Mouse (Mus musculus): ENCODE results near the gene Kank2. TPM values are rescaled to one million over a fixed set of nuclear protein-coding genes. Genes with fewer than 3 reads are reported as not detected.

Gene Kank2
- 1.2 and 2.7 TPM in 2 replicates for polyA plus RNA-seq (2012; ENCODE audit: low replicate concordance)

GRCm38 (mm10) chr9:21798345-21799009 lies at the start of gene Kank2:
Gene Kank2 (minus strand): TSS chr9:21798744.

DNA sequence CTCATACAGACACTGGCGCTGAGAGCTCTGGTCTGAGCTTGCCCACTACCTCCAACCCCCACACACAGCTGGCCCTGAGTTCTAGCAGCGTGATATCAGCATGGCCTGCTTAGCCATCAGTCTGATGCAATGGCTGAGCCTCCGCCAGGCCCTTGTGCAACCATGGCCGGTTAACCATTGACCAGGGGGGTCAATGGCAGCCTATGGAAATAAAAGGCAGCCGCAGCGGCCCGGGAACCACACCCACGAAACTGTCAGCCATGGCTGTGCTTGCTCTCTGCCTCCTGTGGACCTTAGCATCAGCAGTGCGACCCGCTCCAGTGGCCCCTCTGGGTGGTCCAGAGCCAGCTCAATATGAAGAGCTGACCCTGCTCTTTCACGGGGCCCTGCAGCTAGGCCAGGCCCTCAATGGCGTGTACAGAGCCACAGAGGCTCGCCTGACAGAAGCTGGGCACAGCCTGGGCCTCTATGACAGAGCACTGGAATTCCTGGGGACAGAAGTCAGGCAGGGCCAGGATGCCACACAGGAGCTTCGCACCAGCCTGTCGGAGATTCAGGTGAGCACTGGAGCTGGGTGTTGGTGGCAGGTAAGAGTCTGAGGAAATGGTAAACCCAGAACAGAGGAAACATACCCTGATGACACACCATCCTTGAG lies 36.8 kb upstream of the Kank2 start, which contains the start of gene Angptl8:
Angptl8 (plus strand) TSS at position 253 of the 655 bp plus-strand sequence.

DNA sequence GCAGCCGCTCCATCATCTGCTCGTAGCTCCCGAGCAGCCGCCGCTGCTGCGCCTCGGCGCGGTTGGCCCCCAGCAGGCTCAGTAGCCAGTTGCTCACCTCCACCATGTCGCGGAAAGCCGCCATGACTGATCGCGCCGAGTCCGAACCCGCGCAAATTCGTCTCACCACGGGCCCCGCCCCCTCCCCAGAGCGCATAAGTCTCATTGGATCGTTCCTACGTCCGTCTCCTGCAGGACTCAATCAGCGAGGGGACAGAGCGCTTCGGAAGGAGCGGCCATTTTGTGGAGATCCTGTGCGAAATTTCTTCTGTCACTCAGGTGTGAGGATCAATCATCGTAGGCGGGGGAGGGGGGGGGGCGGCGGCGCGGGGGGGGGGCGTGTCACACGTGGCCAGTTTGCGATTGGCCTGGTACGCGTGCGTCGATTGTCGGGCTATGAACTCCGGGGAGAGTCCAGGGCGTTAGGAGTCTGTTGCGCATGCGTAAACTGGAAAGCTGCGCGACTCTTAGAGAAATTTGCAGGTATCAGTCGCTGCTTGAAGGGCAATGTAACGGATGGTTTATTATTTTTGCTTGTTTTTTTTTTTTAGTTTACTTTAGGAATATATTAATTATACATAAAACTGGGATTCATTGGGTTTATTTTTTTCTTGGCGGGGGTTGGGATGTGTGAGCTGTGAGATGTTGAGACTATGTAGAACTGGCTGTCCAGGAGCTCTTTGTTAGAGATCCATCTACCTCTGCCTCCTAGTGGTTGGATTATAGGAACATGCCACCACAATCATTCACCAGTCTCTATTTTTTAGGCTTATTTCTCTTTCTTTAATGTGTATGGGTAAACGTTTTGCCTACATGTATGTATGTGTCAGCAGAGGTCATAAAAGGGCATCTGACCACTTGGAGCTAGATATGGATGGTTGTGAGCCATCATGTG lies 38.1 kb downstream of the Kank2 start, which contains the start of gene Spc24:
Spc24 (minus strand) TSS at position 149 of the 934 bp plus-strand sequence.

DNA sequence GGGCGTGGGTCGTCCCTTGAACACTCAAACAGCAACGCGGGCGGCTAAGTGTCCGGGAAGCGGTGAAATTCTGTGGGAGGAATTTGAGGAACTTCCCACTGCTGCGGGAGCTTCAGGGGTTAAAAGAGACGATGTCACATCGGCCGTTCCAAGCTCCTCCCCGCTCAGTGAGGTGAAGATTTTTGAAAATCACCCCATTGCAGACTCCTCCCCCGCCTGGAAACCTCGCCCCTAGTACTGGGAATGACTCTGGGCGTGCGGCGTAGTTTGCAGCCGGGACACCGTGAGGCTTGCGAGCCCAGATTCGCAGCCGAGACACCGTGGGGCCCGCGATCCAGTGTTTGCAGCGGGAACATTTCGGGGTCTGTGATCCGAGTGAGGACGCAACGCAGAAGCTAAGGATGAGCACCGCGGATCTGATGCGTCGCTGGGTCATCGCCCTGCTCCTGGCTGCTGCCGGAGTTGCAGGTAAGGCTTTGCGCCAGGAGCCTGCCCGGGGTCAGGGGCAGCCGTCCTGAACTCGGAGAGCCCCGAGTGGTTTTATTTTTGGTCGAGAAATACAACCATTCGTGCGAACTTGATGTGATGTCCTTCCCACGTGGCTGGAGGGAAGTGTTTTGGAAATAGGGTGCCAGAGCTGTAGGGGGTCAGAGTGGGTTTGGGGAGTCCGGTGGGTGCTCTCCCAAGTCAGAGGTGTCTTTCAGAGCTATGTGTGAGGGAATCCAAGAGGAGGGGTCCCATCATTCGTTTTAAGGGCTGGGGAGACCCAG lies 75.0 kb downstream of the Kank2 start, which contains the start of gene Ldlr:
Ldlr (plus strand) TSS at position 107 of the 770 bp plus-strand sequence.

Other genes starting within 250 kb of the Kank2 start
- 10.9 and 12.0 TPM in 2 replicates for gene Timm29, start 206.0 kb downstream of the Kank2 start, polyA plus RNA-seq (2012; ENCODE audit: low replicate concordance)
- 9.9 and 14.6 TPM in 2 replicates for gene Yipf2, start 205.9 kb downstream of the Kank2 start, polyA plus RNA-seq (2012; ENCODE audit: low replicate concordance)
- 142 and 259 TPM in 2 replicates for gene Smarca4, start 182.6 kb downstream of the Kank2 start, polyA plus RNA-seq (2012; ENCODE audit: low replicate concordance)
- 7.4 and 12.5 TPM in 2 replicates for gene Ldlr, start 75.3 kb downstream of the Kank2 start, polyA plus RNA-seq (2012; ENCODE audit: low replicate concordance)
- 12.5 and 16.7 TPM in 2 replicates for gene Spc24, start 38.4 kb downstream of the Kank2 start, polyA plus RNA-seq (2012; ENCODE audit: low replicate concordance)
- gene Angptl8, start 36.8 kb upstream of the Kank2 start, polyA plus RNA-seq (2012; ENCODE audit: low replicate concordance): 0.15 and 1.3 TPM in 2 replicates
- 8.1 and 14.3 TPM in 2 replicates for gene Dock6, start 53.9 kb upstream of the Kank2 start, polyA plus RNA-seq (2012; ENCODE audit: low replicate concordance)
- 10.7 and 28.7 TPM in 2 replicates for gene Rab3d, start 119.4 kb upstream of the Kank2 start, polyA plus RNA-seq (2012; ENCODE audit: low replicate concordance)
- gene Ccdc159, start 128.7 kb upstream of the Kank2 start, polyA plus RNA-seq (2012; ENCODE audit: low replicate concordance): not detected in 2 replicates
- gene Tmem205, start 128.8 kb upstream of the Kank2 start, polyA plus RNA-seq (2012; ENCODE audit: low replicate concordance): 5.2 and 8.3 TPM in 2 replicates
- 4.2 and 8.8 TPM in 2 replicates for gene Plppr2, start 138.3 kb upstream of the Kank2 start, polyA plus RNA-seq (2012; ENCODE audit: low replicate concordance)
- 8.5 and 16.9 TPM in 2 replicates for gene Swsap1, start 157.0 kb upstream of the Kank2 start, polyA plus RNA-seq (2012; ENCODE audit: low replicate concordance)
- gene Epor, start 164.8 kb upstream of the Kank2 start, polyA plus RNA-seq (2012; ENCODE audit: low replicate concordance): 12.6 and 83.6 TPM in 2 replicates
- gene Rgl3, start 190.7 kb upstream of the Kank2 start, polyA plus RNA-seq (2012; ENCODE audit: low replicate concordance): 5.2 and 5.6 TPM in 2 replicates
- gene Ccdc151, start 203.9 kb upstream of the Kank2 start, polyA plus RNA-seq (2012; ENCODE audit: low replicate concordance): 0.12 TPM in 2 replicates
- 81.6 and 112 TPM in 2 replicates for gene Prkcsh, start 204.1 kb upstream of the Kank2 start, polyA plus RNA-seq (2012; ENCODE audit: low replicate concordance)